9 mouse cellular contexts compared by ENCODE assay signal in genomic region chr12:76071935-76072849, GRCm38 (mm10).
A peak's percentile ranks its signal among the peaks of the same experiment; 100 is the strongest.
DNase-seq lines count a peak whose midpoint lies in the region; ATAC-seq and TF ChIP-seq lines count a peak whose summit lies in the region.
"Had no signal": no experiment of that assay in that cellular context is flagged by ENCODE, and none has a peak within 500 bp of the region (broad histone marks: within the 10 kb centered on the region; RNA-seq: fewer than 3 reads in every experiment).

No protein-coding gene starts in this region.

- H3K4me1 ChIP-seq in forebrain, embryonic 14.5 days (ENCODE audit: control insufficient read depth, insufficient read depth, low read length) = 0 out of 2 replicates have a peak, but pooled peaks cover 3% of the 10 kb centered on the region
- no peaks in the 10 kb centered on the region for H3K4me1 ChIP-seq in hindbrain, postnatal 0 days (ENCODE audit: insufficient read depth, low read length)
- 0 out of 2 replicates have a peak, but pooled peaks cover 3% of the 10 kb centered on the region for H3K4me1 ChIP-seq in midbrain, postnatal 0 days (ENCODE audit: insufficient read depth, low read length)

- ATAC-seq in forebrain, embryonic 14.5 days = no peak
- ATAC-seq in hindbrain, postnatal 0 days = no peak
- ATAC-seq in midbrain, postnatal 0 days (ENCODE audit: low FRiP score) = no peak
- ATAC-seq in cerebellum, adult (ENCODE audit: insufficient number of reproducible peaks, low FRiP score, low TSS enrichment) = no peak

- no peak for TF ChIP-seq CTCF in hindbrain, postnatal 0 days (IDR thresholded peaks at IDR 0.05; ENCODE audit: low read depth)
- no peak for TF ChIP-seq CTCF in midbrain, postnatal 0 days (IDR thresholded peaks at IDR 0.05)

- WGBS in forebrain, embryonic 14.5 days = 13% methylated on average over 19 of the region's 19 CpGs
- 25% methylated on average over 19 of the region's 19 CpGs for WGBS in hindbrain, postnatal 0 days
- WGBS in midbrain, postnatal 0 days = 22% methylated on average over 19 of the region's 19 CpGs

- DNase-seq in gastrocnemius, postnatal 10 days = peak; percentile 17
- no peak for DNase-seq in gastrocnemius, adult 8-10 months (ENCODE audit: low spot score in 2 of 2)
- peak; percentile 45 for DNase-seq in forebrain, embryonic 14.5 days (ENCODE audit: low spot score)
- no peak for DNase-seq in hindbrain, postnatal 0 days (ENCODE audit: low spot score)
- DNase-seq in midbrain, postnatal 0 days (ENCODE audit: low spot score) = no peak
- no peak for DNase-seq in layer of hippocampus, adult 9-11 months
- no peak for DNase-seq in urinary bladder, postnatal 25 days (ENCODE audit: low spot score)
- DNase-seq: liver, embryonic 13.5 days had no signal

- H3K9ac ChIP-seq in forebrain, embryonic 14.5 days (ENCODE audit: low read length) = no peak overlapping the region
- no peak overlapping the region; the same call in 1 of the 2 replicates for H3K9ac ChIP-seq in hindbrain, postnatal 0 days (replicated peaks; ENCODE audit: low read length)
- H3K9ac ChIP-seq in midbrain, postnatal 0 days (replicated peaks; ENCODE audit: low read length, poor library complexity, severe bottlenecking) = no peak overlapping the region
- H3K9ac ChIP-seq: liver, embryonic 13.5 days had no signal

- no peaks in the 10 kb centered on the region for H3K9me3 ChIP-seq in forebrain, embryonic 14.5 days (replicated peaks; ENCODE audit: control insufficient read depth, low read length)
- H3K9me3 ChIP-seq in hindbrain, postnatal 0 days (ENCODE audit: low read length) = no peaks in the 10 kb centered on the region
- H3K9me3 ChIP-seq in midbrain, postnatal 0 days (ENCODE audit: low read length) = no peaks in the 10 kb centered on the region
- H3K9me3 ChIP-seq: liver, embryonic 13.5 days had no signal

- H3K27ac ChIP-seq in forebrain, embryonic 14.5 days (ENCODE audit: low read depth, low read length) = no peak overlapping the region
- H3K27ac ChIP-seq in hindbrain, postnatal 0 days = peak overlapping the region; percentile 26; the same call in 1 of the 2 replicates
- H3K27ac ChIP-seq in midbrain, postnatal 0 days (ENCODE audit: low read depth, low read length) = no peak overlapping the region
- H3K27ac ChIP-seq: liver, embryonic 13.5 days had no signal

- H3K4me2 ChIP-seq in forebrain, embryonic 14.5 days (ENCODE audit: low read length) = no peak overlapping the region
- 0 out of 2 replicates have a peak overlapping the region, but pooled peaks have one; percentile 6 for H3K4me2 ChIP-seq in hindbrain, postnatal 0 days (ENCODE audit: low read depth, low read length)
- 0 out of 2 replicates have a peak overlapping the region, but pooled peaks have one; percentile 6 for H3K4me2 ChIP-seq in midbrain, postnatal 0 days (ENCODE audit: low read depth, low read length, poor library complexity, severe bottlenecking)
- H3K4me2 ChIP-seq: liver, embryonic 13.5 days had no signal

- H3K27me3 ChIP-seq in forebrain, embryonic 14.5 days (replicated peaks; ENCODE audit: control insufficient read depth, insufficient read depth, low read length) = no peaks in the 10 kb centered on the region
- no peaks in the 10 kb centered on the region for H3K27me3 ChIP-seq in hindbrain, postnatal 0 days (ENCODE audit: insufficient read depth, low read length)
- H3K27me3 ChIP-seq in midbrain, postnatal 0 days (ENCODE audit: insufficient read depth, low read length) = no peaks in the 10 kb centered on the region

- peaks cover 53% of the 10 kb centered on the region for H3K36me3 ChIP-seq in forebrain, embryonic 14.5 days (ENCODE audit: control insufficient read depth, insufficient read depth, low read length)
- H3K36me3 ChIP-seq in hindbrain, postnatal 0 days (ENCODE audit: insufficient read depth, low read length) = peaks cover 8% of the 10 kb centered on the region; the same call in 1 of the 2 replicates
- H3K36me3 ChIP-seq in midbrain, postnatal 0 days (ENCODE audit: insufficient read depth, low read length) = no peaks in the 10 kb centered on the region
- H3K36me3 ChIP-seq: liver, embryonic 13.5 days had no signal

- no peak overlapping the region for H3K4me3 ChIP-seq in forebrain, embryonic 14.5 days (ENCODE audit: low read depth, low read length)
- H3K4me3 ChIP-seq in hindbrain, postnatal 0 days (ENCODE audit: low read length) = no peak overlapping the region
- H3K4me3 ChIP-seq in midbrain, postnatal 0 days (ENCODE audit: low read depth, low read length) = no peak overlapping the region
- H3K4me3 ChIP-seq: liver, embryonic 13.5 days had no signal

Comparison
In these comparisons a context has a peak if more than half of its experiments do, and no peak if none do; other contexts are left out.
1. DNase-seq: peak in gastrocnemius, postnatal 10 days (single experiment) and forebrain, embryonic 14.5 days (single experiment); none in gastrocnemius, adult 8-10 months (0 of 2), hindbrain, postnatal 0 days (single experiment), midbrain, postnatal 0 days (single experiment), layer of hippocampus, adult 9-11 months (single experiment) and urinary bladder, postnatal 25 days (single experiment).